Mouse (Mus musculus): ENCODE measurements at regions not wholly inside any gene's neighbourhood (a gene's known extent, or its start where the extent isn't known, plus 50 kb on each side); places are given as distances from the start of the nearest gene placed in this dataset.

DNA sequence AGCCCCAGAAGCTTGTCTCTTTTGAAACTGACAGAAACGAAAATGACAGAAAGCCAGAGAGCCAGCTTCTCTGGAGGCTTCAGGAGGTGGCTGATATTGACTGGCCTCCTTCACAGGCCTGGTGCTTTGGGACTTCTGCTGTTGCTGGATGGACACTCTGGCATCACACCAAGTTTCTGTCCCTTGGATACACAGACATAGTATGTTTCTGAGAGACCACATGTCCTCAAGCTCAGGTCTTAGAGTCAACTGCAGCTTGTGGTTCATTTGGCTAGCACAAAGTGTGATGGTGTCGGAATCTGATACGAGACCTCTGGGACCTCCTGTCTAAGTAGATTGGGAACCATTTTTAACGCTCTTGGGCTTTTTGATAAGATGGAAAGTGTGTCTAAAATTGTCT is 502.0 kb downstream of the Sqor start:
- no peak for DNase-seq (ENCODE audit: low spot score in 2 of 2)

DNA sequence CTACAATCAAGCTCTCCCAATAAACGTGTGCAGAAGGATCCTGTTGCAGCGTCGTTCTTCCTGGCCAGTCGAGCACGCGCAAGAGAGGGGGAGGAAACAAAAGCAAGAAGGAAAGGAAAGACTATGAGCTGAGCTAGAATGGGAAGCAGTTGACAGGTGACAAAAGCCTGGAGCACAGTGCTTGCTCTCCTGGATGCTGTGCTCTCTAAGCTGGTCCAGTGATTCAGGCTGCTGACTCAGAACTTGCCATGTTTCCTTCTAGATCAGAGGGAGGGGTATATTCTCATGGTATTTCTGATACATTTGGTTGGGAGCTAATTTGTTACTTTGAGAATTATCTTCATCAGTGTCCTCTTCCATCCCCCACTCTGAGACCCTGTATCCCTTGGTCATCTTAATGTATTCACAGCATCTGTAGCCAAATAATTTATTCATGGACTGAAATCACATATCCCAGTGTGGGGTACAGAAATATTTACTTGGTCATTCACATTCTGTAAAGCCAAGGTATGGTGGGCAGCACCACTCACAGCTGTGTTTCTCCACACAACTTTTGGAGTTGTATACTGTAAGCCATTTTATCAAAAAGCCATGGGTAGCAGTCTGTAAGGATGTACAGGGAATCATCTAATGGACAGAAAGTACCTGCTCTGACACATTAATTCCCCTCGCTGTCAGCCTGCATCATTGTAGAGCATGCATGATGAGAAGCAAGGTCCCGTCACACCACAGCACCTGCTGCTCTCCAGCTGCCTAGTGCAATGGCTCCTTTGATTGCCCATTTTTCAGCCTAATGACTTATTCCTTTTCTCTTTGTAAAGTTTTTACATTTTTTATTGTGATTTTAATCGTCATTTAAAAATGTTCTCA is 510.1 kb downstream of the Sqor start:
- DNase-seq (ENCODE audit: low spot score in 2 of 2): peak in 1 of 2 experiments; percentile 1

DNA sequence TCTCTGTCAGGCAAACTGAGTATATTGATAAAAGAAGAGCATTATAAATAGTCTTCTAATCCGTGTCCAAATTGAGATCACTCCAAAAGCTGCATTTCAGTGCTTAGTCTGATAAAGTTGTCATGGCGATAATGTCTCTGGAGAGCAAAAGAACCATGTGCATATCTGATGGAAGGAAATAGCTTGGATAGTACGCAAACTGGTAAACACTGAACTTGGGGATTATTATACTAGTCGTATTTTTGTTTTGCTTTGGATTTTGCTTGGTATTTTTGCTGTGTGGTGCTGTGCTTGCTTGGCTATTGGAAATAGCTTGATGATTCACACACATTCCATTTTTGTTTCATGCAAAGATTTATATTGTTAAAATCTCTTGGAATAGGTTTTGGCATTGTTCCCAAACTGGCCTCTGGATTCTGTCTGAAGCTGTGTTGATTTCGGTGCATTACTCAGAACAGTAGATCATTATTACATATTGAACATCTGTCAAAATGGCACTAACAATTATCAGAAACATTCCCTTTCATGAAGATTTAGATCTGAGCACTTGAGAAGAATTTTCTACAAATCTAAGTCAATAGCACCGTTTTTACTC is 510.8 kb downstream of the Sqor start:
- peak; percentile 4 to 13 for DNase-seq (ENCODE audit: low spot score in 2 of 2)

DNA sequence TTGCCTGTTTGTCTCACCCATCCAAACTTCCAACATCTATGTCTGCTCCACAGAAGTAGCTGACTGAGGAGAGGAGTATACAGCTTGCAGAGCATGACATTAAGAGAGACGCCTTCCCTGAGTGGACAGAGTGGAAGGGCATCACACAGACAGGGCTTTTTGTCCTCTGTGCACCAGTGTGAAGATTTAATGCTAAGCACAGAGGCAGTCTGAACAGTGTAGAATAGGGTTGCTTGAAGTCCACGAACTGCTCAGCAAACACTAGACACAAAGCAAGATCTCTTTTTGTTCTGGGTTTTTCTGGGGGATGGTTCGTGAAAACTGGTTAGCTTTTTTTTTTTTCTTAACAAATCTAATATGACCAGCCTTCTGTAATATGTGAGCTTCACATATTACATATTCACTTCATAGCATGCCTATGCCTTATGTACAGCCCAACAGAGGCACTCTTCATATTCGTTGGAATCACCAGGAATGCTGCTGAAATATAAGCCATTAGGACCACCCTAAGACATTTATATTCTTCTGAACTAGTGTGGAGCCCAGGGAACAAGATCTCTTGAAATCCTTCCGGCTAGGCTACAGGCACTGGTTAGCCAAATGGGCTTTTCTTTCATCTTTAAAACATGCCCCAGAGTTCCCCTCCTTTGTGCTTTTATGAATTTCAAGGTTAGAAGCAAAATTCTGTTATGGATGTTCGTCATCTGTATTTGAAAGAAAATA is 546.7 kb downstream of the Sqor start:
- DNase-seq (ENCODE audit: low spot score in 2 of 2): no peak

DNA sequence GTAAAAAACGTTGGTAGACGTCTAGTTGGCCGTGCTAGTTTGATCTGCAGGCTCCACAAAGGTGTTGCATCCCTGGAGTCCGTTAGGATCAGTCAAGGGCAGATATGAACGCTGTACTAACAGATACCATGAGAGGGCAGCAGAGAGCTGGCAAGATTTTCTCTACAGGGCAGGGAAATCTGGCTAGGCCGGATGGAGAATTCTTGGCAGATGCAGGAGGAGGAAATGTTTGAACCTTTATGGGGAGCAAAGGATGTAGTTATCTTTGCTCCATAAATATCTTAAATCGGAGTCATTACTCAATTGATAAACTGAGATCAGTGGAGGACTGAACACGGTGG is 547.2 kb downstream of the Sqor start:
- peak; percentile 87 to 93 for DNase-seq (ENCODE audit: low spot score in 2 of 2)

DNA sequence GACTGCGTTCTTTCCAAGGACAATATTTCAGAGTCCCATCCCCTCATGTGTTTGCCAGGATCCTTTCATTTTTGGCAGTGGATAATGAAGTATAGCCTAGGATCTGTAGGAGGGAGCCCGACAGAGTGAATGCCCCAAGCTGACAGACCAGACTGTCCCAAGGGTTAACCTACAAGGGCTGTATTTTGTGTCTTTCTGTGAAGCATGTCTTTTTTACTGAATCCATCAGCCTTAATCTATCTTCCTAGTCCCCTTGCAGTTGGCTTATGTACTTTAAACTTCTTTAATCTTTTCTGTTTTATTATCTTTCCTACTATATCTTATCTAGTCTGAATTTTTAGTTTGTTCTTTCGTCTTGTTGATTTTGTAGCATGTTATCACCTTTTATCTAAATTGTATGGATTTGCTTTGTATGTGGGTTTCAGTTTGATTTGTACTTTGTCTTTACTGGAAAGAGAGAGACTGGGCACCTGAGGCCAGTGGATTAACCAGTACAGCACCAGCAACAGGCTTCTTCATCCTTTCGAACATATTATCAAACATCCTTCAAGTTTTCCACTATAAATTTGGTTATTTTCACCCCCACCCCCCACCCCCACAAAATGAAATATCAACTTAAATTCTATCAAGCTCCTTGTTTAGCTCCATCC is 555.5 kb downstream of the Sqor start:
- no peak for DNase-seq (ENCODE audit: low spot score in 2 of 2)

DNA sequence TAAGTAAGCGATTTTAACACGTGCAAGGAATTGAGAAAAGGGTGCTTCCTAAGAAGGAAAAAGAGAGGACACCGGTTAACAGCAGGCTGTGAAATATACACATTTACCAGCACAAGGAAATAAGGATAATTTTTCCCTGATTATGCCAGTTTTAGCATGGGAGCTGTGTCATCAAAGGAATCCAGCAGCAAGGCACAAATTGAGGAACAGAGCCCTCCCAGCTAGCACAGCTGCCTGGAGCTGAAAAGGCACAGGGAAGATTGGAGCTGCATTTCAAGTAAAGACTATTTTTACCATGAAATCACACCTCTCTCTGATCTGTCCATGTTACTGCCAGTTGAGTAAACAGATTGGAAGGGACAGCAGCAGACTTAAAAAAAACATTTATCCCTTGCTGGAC is 558.7 kb downstream of the Sqor start:
- no peak for DNase-seq (ENCODE audit: low spot score in 2 of 2)

DNA sequence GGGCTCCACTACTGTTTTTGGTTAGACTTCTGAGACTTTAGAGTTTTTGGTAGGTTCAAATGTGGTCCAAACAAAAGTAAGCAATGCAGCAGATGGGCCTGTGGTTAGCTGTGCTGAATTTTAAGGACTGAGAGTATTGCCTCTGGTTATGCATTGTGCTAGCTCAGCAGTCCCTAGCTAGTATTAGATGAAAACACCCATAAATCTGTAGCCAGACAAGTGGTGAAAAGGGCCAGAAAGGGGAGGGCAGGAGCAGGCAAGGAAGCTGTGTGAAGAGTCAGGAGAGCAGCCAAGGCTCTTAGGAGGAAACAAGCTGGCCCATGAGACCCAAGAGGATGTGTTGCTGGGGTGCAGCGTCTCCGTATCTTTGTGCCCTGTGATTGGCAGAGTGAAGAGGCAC is 559.9 kb downstream of the Sqor start:
- DNase-seq (ENCODE audit: low spot score in 2 of 2): no peak

DNA sequence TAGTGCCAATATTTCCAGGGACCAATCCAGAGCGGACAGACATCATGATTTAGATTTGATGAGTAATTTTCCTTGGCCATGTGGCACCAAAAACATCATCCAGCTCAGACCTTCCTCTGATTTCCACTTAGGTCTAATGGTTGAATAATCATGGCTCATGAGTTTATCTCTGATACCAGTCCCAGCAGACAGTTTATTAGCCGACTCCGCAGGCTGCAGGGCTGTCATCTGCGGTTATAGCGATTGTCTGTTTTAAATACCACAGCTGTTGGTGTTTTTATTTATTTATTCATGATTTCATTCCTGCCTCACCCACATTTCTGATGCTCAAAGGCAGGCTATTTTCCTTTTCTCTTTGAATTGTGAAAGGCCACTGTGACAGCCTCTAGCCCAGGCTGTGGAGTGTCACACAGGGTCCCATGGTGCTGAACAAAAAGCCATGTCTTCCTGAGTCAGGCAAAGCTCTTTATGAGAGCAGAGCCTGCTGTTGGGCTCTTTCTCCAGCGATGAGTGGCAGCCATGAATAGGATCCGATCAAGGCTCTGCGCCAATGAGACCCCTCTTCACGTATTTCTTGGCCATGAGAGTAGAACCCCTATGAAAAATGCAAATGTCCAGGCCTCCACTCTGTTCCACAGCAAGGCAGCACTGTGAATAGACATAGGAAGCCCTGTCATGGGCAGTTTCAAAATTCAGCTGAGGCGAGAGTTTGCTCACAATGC is 584.7 kb downstream of the Sqor start:
- DNase-seq (ENCODE audit: low spot score in 2 of 2): no peak

DNA sequence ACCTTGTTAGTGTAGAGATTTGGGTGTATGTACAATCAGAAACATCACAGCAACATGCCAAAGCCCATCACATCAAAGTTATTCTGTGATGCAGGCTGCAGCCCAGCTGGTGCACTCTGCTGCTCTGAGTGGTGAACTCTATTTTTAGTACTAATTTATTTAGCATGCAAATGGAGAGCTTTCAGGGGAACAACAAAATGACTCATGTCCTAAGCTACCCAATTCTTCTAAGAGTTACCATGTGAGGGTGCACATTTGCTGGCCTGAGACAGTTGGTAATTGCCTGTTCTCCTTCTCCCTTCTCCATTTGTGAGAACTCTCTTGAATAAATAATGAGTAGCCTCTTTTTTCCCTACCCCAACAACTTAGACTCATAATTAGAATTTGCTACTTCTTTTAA is 599.2 kb downstream of the Sqor start:
- peak in 1 of 2 experiments; percentile 4 for DNase-seq (ENCODE audit: low spot score in 2 of 2)

DNA sequence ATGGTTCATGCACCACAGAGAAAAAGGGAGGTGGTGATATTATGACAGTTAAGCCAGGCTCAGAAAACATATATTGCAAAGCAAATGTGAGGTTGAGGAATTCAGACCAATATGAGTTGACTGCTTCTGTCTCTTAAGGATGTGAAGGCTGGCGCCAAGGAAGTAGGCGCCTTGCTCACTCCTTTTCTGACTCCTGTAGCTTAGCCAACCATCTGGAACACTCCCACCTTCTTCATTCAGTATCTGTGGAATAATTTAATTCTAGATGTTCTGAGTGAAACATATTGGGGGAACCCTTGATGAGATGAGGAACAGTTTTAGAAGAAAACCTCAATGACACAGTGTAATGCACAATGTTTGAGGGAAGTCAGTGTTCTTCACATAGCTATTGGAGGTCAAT is 601.5 kb downstream of the Sqor start:
- peak; percentile 9 to 24 for DNase-seq (ENCODE audit: low spot score in 2 of 2)

DNA sequence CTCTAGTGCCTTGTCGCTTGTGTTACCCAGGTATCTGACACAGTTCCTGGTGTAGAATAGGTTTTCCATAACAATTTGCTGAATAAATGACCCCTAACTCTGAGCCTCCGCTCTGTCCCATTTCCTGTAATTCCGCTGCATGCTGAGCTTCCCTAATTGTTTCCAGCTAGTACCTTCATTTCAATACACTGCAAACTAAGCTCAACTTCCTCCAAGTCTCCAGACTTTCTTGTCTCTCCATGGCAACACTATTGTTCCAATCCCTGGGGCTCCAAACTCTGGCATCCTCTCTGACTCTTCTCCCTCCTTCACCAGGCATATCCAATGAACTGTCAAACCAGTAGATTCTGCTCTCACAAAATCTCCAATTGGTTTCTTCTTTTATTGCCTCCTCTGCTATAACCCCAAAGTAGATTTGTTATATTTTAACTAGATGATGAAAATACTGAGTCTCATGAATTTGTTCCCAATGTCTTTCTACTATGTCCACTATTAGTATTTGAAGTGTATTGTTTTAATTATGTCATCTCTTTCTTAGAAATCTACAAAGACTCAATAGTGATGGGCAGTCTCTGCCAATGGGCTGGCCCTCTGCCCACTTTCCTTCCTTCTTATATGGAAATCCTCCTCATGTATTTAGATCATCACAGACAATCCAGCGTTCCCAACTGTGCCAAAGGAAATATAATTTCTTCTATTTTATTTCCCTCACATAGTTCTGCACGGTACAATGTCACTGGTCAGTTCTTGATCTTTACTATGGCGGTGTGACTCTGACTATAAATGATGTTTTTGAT is 620.8 kb downstream of the Sqor start:
- DNase-seq (ENCODE audit: low spot score in 2 of 2): no peak

DNA sequence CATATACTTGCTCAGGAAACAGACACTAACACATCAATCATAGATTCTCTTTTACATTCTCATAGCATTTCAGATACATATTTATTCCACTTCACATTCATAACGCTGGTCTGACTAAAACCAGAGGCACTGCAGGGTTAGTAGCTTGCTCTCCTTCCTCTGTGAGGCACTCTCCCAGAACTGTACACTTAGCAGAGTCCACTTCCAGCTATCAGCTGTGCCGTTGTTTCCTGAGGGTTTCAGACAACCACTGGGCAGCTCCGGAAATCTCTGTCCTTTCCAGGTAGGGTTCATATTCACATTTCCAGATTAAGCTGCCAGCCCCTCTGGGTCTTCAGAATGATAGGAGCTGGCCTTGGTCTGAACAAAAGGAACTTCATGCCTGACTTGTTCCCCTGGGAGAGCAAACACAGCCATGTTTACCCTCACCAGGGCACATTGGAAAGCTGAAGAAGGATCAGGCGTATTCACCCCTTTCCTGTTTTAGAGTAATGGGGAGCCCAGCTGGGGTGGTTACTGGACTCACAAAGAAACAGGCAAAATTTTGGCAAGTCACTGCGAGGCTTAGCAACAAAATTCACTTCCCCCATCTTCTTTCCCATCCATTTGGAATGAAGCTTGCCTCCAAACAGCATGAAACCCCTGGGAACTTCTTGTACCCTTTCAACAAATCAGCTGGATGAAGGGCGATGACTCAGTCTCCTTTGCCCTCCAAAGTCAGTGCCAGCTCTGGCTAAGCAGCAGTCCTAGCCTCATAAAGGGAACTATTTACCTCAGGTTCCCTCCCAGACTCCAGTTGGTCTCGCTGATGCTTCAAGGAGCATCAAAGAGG is 622.0 kb downstream of the Sqor start:
- no peak for DNase-seq (ENCODE audit: low spot score in 2 of 2)

DNA sequence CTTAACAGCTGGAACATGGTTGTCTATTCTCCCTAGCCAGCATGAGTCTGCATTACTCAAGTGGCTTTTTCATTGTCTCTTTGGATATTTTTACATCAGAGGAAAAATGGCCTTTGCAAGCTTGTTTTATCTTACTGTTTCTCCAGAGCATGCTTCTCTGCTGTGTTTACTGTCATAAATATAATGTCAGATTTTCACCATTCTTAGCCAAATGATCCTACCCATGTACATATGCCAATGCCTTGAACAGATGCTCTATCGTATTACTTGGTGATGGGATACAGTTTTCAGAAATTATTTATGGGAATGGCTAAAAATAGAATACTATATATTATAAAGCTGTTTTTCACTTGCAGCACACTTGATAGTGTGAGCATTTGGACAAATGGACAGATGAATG is 625.9 kb downstream of the Sqor start:
- no peak for DNase-seq (ENCODE audit: low spot score in 2 of 2)

DNA sequence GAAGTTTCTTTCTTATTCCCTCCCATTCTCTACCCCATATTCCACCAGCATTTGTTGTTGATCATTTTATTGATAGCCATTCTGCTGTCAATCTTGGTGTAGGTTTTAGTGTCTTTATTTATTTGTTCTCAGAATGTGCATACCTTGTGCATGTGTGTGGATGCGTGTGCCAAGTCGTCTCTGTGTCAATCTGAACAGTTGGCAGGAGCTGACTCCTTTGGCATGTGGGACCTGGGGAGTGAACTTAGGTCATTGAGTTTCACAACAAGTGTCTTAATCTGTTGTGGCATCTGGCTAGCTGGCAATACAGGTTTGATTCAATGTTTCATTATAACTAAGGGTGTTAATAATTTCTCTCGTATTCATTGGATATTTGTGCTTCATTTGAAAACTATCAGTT is 629.3 kb downstream of the Sqor start:
- DNase-seq (ENCODE audit: low spot score in 2 of 2): no peak

DNA sequence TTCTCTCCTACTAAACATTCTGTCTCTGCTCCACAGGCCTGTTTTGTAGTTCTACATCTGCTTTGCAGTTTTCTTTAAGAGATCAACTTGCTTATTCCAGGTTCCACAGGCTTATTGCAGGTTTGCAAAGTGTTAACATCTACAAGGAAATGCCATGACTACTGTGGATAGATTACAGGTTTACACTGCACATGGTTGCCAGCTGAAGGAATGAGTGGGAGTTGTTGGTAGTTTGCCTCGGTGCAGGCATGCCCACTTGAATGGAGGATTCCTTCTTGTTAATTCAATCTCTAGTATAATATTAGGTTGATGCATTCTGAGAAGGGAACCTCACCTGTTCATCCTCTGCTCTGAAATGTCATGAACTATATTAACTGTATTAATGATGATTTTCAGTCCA is 632.5 kb downstream of the Sqor start:
- peak; percentile 5 to 29 for DNase-seq (ENCODE audit: low spot score in 2 of 2)

DNA sequence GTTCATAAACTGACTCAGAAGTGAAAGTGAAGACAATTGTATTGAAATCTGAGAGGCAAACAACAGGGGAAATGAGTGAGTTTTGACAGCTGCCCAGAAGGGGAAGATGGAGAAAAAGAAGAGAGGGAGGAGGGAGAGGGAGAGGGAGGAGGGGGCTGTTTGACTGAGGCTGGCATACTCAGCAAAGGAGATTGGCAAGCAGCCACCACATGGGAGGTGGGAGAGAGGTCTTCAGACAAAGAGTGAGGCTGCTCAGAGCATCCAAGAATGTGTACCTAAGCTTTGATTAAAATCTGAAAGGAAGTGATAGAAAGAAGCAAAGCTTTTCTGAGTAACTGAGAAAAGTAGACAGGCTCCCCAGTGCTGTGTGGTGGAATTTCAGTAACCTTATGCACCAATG is 636.0 kb downstream of the Sqor start:
- DNase-seq (ENCODE audit: low spot score in 2 of 2): no peak

DNA sequence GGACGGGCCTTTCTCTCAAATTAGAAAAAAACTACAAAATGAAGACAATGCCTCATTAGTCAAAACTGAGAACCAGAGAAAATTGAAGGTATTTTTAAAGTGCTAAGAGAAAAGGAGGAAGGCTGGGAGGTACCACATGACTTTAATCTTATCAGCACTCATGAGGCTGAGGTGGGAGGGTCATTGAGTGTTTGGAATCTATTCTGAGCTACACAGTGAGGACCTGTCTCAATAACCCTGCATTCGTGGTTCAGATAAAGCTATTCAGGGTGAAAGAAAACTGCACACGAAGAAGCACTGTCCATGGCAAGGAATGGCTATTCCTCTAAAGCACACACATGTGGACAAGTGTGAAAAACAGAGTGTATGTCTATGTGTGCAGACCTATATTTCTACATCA is 644.0 kb downstream of the Sqor start:
- DNase-seq (ENCODE audit: low spot score in 2 of 2): no peak

DNA sequence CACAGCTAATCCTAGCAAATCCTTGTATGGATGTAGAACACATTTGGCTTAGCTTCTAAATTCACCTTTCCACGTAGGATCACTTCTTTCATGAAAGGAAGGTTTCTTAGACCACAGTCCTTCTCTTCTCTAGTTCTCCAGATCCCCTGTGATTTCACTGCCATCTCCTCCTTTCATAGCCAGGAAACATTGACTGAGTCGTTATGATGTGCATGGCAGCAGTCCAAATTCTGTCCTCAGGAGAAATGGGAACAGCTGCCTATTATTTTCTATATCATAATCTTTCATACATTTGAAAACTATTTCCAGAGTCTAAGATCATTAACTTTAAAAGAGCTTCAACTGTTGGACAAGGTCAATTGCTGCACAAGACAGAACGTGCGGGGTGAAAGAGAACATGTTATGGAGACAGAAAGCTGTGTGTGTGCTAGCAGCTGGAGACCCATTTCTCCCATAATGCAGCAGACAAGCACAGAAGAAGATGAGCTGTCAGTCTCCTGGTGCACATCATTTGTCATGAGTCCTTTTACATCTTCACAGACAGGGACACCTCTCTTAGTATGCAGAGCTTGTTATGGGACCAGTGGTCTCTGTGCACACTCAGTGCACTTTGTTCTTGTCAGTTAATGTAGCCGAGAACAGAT is 631.6 kb upstream of the Sema6d start:
- no peak for DNase-seq (ENCODE audit: low spot score in 2 of 2)

DNA sequence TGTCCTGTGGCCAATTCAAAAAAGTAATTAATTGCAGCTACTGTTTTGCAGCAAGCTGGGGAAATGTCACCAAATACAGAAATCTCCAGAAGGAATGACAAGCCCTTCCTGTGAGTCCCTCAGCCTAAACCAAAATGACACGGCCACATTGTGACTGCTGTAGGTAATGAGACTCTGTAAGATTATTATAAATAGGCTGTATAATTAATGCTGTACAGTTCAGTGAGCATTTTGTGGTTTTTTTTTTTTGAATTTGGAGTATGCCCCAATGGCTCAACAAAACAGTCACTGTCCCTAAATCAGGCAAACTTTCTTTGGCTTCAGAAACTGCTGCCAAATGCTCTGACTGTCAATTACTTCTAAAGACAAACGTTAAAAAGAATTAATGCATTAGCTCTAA is 615.9 kb upstream of the Sema6d start:
- DNase-seq (ENCODE audit: low spot score in 2 of 2): no peak
